Mouse (Mus musculus) lung, adult 18-20 months (tissue): ENCODE data around the gene Mrpl54.

Experiments used
- DNase-seq, 2 experiments: peaks; one replicate each; pipeline ENCODE4 v3.0.0; 2022; ENCODE audit warnings: mixed read lengths in 2 of 2

Gene Mrpl54

DNA sequence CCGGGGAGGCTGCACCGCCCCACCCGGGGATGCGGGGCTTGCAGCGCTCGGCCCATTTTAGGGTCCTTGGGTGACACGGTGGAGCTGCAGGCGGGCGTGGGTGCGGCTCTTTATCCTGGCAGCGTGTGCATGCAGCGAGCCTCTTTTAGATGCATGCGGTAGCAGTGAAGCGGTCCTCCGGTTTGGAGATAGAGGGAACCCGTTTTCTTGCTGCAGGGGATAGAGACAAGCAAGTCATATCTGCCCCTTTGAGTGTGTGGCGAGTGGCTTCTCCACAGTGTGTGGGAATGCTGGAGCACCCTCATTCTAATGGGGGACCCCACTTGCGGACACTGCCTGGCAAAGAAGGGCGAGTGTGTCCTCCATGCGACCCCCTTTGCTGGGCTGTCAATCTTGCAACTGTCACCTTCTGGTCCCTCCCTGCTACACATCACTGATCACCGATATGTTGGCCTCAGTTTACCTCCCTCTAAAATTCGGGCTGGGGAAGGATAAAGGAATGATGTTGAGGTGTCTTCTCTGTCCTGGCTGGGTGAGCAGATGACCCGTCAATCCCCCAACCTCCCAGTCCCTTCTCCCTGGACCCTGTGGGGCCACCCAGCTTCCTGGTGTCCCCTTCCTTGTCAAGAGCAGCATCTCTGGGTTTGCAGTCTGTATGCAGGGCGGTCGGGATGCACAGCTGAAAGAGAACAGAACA lies 26.7 kb upstream of the Mrpl54 start:
- no peak for DNase-seq

DNA sequence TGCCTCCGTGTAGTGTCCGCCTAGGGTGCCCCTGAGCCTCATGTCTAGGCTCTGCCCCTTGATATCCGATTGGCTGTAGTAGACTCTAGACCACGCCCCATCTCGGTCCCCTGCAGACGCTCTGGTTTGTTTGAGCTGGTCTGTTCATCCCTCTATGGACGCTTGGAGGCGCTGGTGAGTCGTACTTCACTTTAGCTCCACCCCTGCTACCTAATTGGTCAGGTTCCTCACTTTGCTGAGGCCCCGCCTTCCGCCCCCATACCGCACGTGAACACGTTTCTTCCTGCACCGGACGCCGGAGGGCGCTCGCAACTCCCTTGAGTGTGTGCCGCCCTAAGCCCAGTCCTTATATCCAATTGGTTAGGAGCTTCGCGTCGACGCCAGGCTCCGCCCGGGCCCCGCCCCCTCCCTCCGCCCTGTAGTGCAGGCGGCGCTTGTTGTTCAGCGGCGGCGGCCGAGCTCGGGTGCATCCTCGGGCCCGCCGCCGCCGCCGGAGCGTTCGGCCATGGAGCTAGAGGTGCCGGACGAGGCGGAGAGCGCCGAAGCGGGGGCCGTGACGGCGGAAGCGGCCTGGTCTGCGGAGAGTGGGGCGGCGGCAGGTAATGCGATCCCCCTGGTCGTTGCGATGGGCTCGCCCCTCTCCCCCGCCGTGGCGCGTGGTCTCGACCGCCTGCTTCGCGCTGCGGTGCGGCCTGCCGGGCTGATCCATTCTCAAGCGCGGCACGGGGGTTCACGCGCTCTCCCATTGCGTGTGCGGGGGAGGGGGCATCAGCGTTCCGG lies 26.0 kb upstream of the Mrpl54 start, which contains the start of gene Pip5k1c:
Pip5k1c (plus strand) TSS at position 410 of the 780 bp plus-strand sequence.
- DNase-seq, result peak; percentile 100

DNA sequence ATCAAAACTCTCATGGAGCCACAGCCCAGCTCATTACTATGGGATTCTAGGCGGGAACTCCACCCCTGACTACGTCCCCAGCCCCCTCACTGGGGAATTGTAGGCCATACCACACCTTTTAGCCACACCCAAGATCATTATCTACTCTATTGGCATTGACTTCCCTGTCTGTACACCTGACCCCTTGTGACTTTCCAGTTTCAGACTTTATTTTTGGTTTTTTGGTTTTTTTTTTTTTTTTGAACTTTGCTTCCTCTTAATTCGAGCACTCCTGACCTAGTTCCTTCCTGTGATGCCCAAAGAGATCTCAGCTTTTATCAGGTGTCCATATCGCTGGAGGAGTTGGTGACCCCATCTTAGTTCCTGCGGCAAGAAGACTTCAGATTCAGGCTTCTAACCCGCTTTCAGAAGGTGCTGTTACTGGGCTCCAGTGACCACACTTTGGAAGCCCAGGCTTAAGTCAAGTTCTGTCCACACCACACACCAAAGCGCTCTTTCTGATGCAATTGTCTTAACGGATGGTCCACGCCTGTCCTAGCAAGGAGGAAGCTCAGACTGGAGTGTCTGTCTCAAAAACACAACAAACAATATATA lies 24.9 kb upstream of the Mrpl54 start, which contains the start of gene Tjp3:
Tjp3 (minus strand) TSS at position 71 of the 594 bp plus-strand sequence.
- DNase-seq, result no peak

DNA sequence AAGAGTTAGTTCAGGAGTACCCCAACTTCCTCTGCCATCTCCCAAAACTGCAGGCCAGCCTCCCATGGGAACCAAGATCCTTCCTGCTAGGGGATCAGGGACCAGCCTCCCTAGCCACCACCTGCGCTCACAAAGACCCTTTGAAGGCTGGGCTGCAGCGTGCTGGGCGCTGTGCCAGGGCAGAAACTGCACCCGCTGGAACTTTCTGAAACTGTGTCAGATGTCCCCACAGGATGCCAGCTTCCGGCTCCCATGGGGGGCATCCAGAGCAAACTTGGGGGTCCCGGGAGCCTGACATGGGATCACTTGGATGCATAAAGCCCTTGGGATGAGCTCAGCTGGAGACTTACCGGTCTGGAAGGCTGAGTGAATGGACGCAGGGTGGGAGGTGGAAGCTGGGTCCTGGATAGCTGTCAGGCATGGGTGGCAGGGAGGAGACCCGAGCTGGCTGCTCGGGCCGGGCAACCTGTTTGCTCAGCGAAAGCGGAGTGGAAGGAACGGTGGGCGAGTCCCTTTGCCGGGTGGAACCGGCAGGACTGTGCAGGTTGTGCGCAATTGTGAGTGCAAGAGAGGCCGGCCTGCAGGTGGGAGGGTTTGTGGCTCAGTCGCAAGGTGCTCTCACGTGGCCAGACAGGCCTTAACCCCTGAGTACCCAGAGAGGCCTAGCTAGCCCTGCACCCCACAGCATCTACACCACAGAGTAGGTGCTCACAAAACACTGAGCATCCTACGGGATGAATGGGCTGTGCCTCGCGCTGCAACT lies 24.1 kb upstream of the Mrpl54 start:
- peak; percentile 74 to 81 for DNase-seq

DNA sequence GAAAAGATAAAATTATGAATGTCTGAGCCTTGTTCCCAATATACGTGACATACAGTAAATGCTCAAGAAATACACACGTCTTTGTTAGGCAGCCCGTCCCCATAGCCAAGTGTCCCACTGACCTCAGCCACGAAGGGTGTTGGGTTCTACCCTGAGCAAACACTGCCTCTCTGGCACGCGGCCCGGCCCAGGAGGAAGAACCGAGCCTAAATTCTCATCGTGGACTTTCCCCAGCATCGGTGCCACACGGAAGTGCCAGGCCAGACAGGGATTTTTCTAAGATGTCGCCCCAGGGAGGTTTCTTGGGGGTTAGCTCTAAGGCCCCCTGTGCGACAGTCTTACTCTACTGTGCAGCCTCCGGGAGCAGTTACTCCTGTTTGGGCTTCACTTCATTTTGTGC lies 23.1 kb upstream of the Mrpl54 start:
- DNase-seq, result peak; percentile 79 to 81

DNA sequence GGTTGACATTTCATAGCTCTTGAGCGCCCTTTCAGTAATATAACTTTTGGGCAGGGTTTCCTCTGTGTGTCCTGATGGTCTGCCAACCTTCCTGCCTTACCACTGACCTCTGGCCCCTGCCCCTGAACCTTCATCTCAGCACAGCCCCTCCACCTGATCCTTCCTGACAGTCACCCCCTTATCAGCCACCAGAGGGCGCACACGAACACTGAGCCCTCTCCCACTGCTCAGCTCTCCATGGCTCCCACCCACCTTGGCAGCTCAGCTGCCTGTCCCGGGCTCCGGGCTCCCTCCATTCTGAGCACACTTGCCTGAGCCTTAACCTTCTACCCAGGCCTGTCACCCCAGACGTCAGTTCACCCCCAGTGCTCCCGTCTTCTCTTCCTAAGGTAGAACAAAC lies 22.5 kb upstream of the Mrpl54 start:
- DNase-seq, result peak; percentile 65 to 72

DNA sequence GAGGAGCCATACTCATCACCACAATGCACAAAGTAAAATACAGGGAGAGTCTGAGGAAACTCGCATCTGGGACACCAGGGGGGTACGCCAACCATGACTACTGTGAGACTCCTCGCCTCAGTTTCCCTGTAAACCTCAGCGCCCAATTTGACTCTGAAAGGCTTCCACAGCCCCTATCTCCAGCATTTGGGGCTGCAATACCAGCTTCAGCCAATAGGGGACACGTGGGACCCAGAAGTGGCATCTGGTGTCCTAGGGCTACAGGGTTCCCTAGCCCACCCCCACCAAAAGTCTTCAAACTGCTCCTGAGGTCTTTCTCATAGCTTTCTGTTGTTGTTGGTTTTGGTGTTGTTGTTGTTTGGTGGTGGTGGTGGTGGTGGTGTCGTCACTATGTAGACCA lies 21.9 kb upstream of the Mrpl54 start:
- DNase-seq, result no peak

DNA sequence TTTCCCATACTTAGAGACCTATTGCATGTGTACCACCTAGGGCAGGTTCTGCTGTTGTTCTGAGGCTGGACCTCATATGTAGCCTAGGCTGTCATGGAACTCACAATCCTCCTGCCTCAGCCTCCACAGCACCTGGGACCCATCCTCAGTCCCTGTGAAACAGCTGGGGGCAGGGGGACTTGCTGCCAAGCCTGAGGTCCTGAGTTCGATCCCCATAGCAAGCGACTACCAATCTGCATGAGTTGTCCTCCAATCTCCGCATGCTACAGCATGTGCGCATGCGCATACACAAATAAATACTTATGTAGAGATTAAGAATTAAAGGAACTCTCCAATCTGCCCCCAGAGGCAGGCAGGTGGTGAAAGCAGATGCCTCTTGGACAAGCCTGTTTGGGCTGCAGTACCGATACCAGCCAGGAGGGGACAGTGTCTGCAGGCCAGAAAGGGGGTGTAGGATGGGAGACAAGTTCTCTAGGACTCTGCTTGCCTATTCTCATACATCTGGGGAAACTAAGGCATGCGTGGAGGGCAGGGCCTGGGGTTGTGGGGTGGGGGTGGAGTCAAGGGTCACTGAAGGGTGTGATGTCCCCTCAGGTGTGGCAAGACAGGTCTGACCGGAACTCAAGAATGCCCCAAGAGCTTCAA lies 20.9 kb upstream of the Mrpl54 start:
- DNase-seq, result peak; percentile 61 to 67

DNA sequence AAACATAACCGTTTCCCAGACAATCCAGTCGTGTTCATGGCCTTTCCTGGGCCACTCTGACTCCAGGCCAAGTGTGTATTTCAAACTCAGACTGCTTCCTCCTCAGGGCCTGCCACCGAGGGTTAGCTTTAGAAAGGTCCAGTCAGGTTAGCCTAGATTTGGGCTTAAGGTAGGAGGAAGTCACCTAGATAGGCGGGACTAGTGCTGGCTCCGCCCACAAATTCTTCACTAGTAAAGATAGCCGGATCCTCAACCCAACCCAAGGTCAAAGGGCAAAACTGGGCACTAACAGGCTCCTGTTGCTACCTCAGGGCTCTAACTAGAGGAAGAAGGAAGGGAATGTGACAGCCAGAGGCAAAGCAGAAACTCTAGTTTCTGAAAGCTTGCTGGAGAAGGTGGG lies 19.9 kb upstream of the Mrpl54 start:
- DNase-seq, result peak; percentile 61 to 70

DNA sequence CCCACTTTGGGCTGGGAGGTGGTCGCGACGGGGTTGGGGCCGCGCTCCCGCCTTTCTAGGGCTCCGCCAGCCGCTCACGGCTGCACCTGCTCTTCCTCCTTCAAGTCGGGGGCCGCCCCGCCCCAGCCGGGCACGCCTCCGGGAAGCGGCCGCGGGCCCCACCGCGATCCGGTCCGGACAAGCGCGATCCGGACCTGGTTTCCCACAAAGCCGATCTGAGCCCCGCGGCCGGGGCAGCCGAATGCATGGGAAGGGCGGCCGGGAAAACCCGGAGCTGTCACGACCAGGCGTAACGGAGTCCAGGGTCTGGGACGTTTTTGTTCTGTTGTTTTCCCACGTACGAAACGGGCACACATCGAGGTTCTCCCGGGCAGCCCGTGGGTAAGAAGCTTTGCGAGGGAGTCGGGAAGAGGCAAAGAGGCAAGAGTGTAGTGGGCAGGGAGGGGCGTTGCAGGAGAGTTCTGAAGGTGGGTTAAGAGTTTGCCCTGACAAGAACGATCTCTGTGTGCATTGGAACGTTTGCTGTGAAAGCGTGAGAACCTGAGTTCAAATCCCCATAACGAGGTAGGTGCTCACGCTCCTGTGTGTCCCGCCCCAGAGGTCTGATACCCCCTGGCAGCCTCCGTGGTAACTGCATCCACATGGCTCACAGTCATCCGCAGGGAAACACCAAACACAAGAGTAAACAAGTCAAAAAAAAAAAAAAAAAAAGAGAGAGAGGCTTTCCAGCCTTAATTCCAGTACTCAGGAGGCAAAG lies 19.1 kb upstream of the Mrpl54 start:
- DNase-seq, result peak; percentile 91 to 94

DNA sequence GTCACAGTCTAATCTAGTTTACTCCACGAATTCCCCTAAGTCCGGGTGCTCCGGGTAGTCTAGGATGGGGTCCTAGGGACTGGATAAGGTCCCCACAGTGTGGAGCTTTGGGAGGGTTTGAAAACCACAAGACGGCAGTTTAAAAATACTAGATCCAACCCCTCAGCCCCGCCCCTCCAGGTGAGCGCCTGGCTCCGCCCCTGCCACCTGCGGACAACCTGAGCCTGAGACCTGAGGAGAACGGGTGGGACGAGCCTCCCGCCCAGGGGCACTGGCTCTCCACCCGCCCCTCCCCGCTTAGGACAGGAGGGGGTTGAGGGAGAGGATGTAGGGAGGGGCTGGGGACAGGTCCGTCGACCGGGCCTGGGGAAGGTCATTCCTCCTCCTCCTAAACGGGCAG lies 18.0 kb upstream of the Mrpl54 start:
- DNase-seq, result peak; percentile 76 to 84

DNA sequence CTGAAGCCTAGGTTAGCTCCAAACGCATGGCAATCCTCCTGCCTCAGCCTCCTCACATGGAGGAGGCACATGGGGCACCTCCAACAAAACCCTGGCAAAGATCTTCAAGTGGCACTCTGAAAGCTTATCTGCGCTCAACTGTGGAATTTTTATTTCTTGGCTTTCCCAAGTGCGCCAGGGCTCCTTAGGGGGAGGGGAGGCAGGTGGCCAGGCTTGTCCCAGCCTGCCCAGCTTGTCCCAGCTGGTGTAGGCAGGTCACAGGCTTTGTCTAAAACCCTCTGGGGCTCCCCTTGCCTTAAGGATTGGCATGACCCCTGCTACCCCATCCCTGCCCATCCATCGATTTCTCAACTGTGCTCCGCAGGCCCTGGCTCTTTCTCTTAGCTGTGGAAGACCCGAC lies 17.5 kb upstream of the Mrpl54 start:
- DNase-seq, result peak; percentile 47 to 65

DNA sequence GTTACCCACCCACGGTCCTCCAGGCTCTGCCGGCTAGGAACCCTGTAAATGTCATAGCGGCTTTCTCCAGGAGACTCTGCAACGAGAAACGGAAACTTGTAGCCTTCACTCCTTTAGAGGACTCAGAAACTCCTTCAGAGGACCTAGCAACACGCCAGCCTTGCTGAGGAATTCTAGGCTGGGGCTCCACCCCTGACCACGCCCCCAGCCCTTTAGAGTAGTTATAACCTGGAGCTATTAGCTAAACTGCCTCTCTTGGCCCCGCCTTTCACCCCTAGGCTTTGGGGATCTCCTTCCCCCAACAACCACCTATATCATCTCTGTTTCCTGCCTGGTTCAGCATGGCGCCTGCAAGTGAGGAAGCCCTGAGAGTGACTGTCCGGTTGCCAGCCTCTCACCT lies 12.8 kb upstream of the Mrpl54 start:
- peak; percentile 52 to 71 for DNase-seq

DNA sequence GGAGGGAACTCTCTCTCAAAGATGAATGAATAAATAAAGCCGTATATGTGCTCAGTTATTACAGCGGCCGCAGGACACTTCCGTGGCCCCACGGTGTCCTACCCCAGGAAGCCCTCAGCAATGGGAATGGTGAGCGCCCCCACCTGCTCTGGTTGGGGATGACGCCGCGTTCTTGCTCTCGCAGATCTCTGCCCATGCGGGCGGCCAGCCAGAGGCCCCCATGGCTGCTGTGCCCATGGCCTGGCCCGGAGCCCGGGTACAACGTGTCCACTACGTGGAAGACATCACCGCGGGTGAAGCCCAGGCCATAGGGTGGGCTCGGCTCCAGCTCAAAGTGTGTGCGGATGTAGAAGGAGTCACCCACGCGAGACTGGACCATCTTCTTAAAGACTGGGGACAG lies 10.9 kb upstream of the Mrpl54 start:
- no peak for DNase-seq

DNA sequence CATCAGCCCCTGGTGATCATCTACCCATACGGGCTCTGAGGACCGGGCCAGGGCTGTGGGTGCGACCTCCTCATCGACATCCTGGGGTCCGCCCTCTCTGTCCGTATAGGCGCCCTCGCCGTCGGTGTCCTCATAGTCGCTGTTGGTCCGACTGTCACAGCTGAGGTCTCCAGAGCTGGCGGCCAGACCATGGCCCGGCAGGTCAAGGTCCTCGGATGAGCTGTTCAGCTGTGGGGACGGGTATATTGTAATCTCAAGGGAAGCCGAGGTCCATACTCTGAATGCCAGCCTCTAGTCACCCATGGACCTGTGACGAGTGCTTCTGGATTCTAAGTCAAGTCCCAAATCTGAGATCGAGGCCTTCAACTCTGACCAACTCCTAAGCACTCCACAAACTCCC lies 7.1 kb upstream of the Mrpl54 start:
- no peak for DNase-seq

DNA sequence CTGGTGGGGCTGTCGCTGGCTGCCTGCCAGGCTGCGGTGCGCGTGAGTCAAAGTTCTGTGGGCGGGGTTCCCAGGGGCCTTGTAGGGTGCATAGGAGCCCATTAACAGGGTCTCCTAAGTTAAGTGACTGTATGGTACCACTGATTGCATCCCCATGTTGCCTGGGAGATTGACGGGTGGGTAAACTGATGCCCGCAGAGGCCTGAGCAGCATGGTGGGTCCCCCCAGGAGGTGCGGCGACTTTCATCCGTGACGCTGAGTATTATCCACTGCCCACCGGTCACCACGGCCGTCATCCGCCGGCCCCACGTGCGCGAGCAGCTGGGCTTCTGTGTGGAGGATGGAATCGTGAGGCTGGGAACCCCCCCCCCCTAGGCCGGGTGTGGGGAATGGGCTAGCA lies 5.6 kb upstream of the Mrpl54 start:
- no peak for DNase-seq

DNA sequence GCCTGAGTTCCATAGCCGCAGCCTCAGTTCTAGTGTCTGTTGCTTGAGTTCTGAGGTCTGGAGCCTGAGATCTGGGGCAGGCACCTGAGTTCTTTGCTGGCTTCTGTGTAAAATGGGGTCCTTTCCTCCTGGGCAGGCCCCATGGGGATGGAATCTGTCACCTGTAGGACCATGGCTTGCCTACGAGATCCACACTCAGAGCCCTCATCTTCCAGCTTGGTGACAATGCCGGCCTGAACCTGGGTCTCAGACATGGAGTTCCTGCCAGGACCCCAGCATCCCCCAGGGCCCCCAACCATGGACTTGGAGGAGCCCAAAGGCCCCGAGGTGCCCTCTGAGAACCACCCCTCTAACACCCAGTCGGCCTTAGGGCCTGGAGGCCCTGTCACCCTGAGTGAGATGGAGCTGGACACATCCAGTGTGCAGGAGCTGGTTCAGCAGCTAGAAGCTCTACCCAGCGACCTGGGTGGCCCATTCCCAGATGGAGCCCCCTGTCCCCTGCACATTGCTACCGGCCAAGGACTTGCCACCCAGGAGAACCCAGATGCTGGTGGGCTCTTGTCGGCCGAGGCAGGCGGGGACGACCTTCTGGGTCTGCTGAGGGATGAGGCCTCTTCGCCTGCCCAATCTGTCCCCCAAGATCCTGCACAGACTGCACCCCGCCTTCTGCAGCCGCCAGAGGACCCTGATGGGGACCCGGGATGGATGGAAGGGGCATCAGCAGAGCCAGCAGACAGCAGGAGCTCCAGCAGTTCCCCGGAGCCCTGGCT lies 2.1 kb upstream of the Mrpl54 start:
- DNase-seq, result no peak

DNA sequence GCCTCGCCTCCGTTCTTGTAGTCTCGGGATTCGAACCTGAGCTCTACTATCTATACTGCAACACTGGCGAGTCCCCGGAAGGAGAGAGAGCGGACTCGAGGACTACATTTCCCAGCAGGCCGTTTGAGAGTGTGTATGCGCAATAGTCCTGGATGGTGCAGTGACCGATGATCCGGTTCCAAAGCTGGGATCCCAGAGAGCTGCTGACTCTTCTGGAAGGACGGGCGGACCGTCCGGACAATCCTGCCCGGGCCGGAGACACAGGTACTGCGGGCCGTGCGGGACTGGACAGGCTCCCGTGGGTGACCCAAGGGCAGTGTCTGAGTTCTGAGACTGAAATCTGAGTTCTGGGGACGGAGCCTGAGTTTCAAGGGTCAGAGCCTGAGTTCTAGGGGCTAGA lies 1.3 kb upstream of the Mrpl54 start:
- peak; percentile 88 to 92 for DNase-seq

DNA sequence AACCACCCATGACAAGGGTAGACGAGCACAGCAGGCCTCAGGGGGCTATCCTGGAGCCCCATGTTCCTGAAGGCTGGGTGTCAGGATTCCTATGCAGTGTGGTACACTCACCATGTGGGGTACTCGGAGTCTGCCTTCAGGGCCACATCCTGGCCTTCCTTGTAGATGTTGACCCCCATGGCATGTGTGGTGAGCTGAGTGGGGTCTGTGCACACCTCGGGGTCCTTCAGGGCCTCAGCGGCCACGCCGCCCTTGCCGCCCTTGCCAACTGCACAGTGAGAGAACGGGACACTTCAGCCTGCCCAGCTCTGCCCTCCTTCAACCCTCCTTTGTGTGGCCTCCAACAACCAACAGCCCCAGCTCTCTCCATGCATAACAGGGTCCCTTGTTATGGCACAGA lies 1.2 kb downstream of the Mrpl54 start:
- DNase-seq, result no peak

DNA sequence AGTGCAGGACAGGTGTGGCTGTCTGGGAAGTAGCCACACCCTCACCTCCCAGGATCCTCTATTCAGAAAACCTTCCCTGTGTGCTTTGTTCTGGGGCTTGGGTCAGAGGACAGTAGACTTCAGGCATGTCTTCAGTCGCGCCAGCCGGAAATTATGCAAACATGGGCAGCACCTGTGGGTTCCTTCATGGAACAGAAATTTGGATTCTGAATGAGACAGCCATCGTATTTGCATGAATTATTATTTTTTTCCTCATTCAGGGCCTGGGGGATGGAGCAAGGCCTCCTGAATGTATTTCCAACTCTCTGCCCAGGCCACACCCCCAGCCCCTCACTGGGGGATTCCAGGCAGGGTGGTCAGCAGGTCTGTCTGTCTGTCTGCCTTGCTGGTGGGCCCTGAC lies 5.7 kb downstream of the Mrpl54 start:
- no peak for DNase-seq
